Mouse (Mus musculus) megakaryocyte, embryonic 14.5 days (primary cell): ENCODE results near the gene Zfp148.

Experiments used
- FLI1 ChIP-seq: IDR thresholded peaks from 2 replicates; pipeline ENCODE4 v1.6.1; 2012; ENCODE audit warnings: low read length, inconsistent platforms, mixed read lengths
- GATA1 ChIP-seq: IDR thresholded peaks from 3 replicates; pipeline ENCODE4 v1.6.1; 2012; ENCODE audit warnings: mixed read lengths, low read length, inconsistent platforms, borderline replicate concordance

DNA sequence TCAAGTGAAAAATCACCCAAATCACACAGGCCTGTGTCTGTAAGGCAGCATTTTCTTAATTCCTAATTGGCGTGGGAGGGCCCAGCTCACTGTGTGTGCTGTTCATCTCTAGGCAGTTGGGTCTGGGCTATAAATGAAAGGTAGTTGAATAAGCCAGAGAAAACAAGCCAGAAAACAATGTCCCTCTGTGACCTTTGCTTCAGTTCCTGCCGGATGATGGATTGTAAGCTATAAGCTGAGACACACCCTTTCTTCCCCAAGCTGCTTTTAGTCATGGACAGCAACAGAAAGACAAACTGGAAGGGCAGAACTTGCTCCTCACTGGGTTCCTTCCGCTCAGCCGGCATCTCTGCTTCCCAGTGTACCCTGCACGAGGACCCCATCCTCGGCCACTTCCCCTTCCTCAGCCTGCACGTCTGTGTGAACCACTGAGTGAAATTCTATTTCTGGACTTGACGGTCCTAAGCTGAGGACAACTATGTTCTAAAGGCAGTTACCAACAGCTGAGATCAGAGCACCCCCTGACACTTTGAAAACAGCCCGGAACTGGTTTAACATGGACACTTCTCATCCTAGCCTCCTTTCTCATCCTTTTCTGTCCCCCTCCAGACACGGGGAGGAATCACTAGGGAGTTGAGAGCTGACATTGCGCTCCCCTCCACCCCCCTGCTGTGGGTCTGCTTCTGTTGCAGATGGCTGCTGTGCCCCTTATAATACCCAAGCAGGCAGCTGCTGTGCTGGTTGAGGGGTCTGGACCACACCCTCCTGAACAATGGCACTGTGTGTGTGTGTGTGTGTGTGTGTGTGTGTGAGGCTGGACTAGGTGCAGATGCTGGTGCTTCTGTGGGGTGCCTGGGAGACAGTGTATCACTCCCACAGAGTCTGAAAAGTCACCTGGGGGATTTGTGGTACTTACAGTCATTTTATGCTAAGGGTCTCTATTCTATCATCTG, 149.1 kb downstream of the Zfp148 start:
- no peak for TF ChIP-seq GATA1
- no peak for TF ChIP-seq FLI1
